Mouse (Mus musculus) layer of hippocampus, adult 2 months (tissue): ENCODE data around the gene Ptx4. TPM values are rescaled to one million over a fixed set of nuclear protein-coding genes. Genes with fewer than 3 reads are reported as not detected.
"Not testable (repeated sequence)": the region's sequence is repeated elsewhere in the genome, so short reads cannot be mapped to it uniquely, and the experiment has no call there.

Experiments used
- DNase-seq, 2 experiments: peaks; one replicate each; pipeline ENCODE4 v3.0.0; 2022; ENCODE audit warnings: low spot score in 2 of 2
- H3K27ac ChIP-seq: fragments of 200-600 bp; 2 replicates; pipeline ENCODE4 v1.8.1; 2022
- H3K4me3 ChIP-seq: fragments of 200-600 bp; 2 replicates; pipeline ENCODE4 v1.8.1; 2022; ENCODE audit warnings: mild to moderate bottlenecking
- CTCF ChIP-seq: fragments of 200-600 bp; conservative IDR thresholded peaks from 2 replicates; pipeline ENCODE4 v1.8.1; 2022; ENCODE audit warnings: antibody characterized with exemption, mild to moderate bottlenecking, moderate library complexity
- total RNA-seq, 2 experiments: library from RNA; stranded (reverse); gene quantifications; 2 replicates each; pipeline ENCODE4 v1.2.3; 2021

The Ptx4 gene
- total RNA-seq, 2 experiments from 2014 or later, result 2.6 to 2.8 TPM

- no peak overlapping the region for H3K4me3 ChIP-seq
- TF ChIP-seq CTCF, result no peak
- DNase-seq, result no peak
- H3K27ac ChIP-seq, result no peak overlapping the region
Observed at GRCm38 (mm10) chr17:25100052-25100451, 20.5 kb upstream of the Ptx4 start.

DNA sequence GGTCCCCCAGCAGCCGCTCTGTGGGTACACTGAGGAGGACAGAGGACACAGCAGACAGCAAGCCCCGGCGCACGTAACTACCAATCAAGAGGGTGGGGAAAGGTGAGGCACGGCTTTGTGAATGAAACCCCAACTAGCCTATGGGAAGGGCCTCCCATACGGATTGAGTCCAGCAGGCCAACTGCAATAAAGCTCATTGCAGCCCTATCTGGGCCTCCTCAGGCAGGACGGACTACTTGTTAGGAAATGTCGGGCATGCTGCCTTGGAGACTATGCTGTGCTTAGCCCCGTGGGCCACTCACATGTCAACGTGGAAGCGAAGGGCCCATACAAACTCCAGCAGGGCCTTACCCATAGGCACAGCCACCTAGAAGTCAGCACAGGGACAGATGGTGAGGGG, 19.2 kb upstream of the Ptx4 start:
- Histone ChIP-seq H3K27ac (no peak overlapping the region), H3K4me3 (no peak overlapping the region)
- no peak for DNase-seq
- no peak for TF ChIP-seq CTCF

DNA sequence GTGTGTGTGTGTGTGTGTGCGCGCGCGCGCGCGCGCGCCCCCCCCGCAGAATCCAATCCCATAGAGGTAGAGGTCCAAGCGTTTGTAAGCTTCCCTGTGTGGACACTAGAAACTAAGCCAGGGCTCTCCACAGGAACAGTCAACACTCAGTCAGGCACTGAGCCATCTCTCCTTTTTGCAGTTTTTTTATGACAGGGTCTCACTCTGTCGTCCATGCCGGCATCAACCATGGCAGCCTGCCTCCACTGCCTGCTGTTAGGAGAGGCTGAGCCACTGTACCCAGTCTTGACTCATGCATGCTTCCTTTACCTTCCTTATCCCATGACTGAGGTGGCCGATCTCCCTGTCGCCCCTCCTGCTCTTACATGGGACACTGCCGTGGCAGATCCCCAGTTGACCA, 12.8 kb upstream of the Ptx4 start:
- Histone ChIP-seq H3K27ac (no peak overlapping the region), H3K4me3 (no peak overlapping the region)
- no peak for DNase-seq
- no peak for TF ChIP-seq CTCF

DNA sequence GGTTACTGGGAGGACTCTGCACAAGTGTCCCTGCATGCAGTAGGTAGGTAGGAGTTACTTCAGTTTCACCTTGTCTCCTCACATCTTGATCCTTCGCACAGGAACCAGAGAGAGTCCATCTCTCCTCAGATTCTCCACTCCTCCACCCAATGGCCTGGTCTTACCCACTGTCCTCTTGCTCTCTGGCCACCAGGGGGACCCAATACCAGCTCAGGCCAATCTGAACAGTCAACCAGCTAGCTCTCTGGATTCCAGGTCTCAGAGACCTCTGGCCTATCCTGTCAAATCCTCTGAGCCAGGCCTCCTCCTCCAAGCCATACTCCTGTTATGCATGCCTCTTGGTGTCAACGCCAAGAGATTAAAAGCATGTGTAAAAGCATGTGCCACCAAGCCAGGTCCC, 11.0 kb upstream of the Ptx4 start:
- H3K4me3 ChIP-seq, result no peak overlapping the region
- TF ChIP-seq CTCF, result peak; percentile 65
- no peak overlapping the region for H3K27ac ChIP-seq
- no peak for DNase-seq

GRCm38 (mm10) chr17:25110590-25110989, 10.0 kb upstream of the Ptx4 start:
- Histone ChIP-seq H3K27ac (no peak overlapping the region), H3K4me3 (no peak overlapping the region)
- no peak for TF ChIP-seq CTCF
- no peak for DNase-seq

DNA sequence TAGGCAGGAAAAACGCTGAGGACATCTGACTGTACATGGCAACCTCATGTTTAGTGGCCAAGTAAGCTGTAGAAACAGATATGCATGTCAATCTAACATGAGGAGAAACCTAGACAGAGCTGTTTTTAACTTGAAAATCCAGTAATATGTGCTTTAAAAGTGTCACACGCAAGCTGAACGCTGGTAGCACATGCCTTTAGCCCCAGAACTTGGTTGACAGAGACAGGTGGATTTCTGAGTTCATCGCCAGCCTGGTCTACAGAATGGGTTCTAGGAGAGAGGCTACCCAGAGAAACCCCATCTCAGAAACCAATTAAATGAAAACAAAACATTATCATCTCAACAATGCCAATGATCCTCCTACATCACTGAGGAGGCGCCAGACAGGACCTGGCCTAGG, 9.3 kb upstream of the Ptx4 start:
- TF ChIP-seq CTCF, result no peak
- DNase-seq, result no peak
- H3K27ac ChIP-seq, result peak overlapping the region; percentile 76; the same call in 1 of the 2 replicates
- H3K4me3 ChIP-seq, result no peak overlapping the region

- peak overlapping the region; percentile 76 for H3K27ac ChIP-seq
- peak; percentile 37 to 69 for DNase-seq
- no peak for TF ChIP-seq CTCF
- no peak overlapping the region for H3K4me3 ChIP-seq
Observed at GRCm38 (mm10) chr17:25111739-25112422, 8.7 kb upstream of the Ptx4 start.

DNA sequence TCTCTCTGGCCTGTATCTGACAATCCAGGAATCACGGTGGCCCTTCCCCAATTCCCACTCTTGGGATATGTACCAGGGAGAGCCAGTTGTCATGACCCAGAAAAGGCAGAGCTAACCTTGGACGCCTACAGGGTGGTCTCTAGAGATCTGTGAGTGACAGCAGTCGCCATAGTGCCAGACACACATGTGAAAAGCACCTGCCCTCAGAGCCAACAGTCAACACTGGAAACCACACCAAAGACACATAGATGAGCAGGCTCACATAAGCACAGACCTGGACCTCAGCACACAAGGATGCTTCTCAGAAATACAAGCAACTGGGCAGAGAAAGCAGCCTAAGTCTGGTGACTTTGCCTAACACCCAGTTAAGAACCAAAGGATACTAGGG, 8.1 kb upstream of the Ptx4 start:
- DNase-seq, result no peak
- H3K27ac ChIP-seq, result peak overlapping the region; percentile 76
- no peak for TF ChIP-seq CTCF
- H3K4me3 ChIP-seq, result no peak overlapping the region

- no peak for DNase-seq
- no peak for TF ChIP-seq CTCF
- peak overlapping the region; percentile 97 for H3K27ac ChIP-seq
- H3K4me3 ChIP-seq, result peak overlapping the region; percentile 75
Observed at GRCm38 (mm10) chr17:25114908-25115645, 5.5 kb upstream of the Ptx4 start.

GRCm38 (mm10) chr17:25115664-25116432, 4.7 kb upstream of the Ptx4 start, which contains the start of gene Telo2:
TSS of gene Telo2 (minus strand) at chr17:25115967.
- H3K4me3 ChIP-seq, result peak within 1 kb of the TSS; percentile 75
- H3K27ac ChIP-seq, result peak within 1 kb of the TSS; percentile 97

DNA sequence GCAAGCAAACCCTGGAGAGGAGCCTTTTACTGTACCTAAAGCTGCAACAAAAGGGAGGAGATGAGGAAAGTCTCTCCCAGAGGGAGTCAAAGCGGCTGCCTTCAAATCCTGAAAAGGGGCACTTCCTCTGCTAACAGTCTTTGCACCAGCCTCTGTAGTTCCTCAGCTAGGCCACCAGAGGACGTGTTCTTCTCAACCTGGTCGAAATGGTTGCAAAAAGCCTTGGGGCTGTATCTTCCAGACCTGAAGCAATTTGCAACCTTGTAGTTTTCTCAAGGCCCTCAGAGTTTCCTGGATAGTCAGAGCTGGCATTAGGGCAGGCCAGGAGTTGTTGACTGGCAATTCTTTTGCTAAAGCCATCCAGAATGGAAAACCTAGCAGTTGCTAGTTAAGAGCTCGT, 3.3 kb upstream of the Ptx4 start:
- Histone ChIP-seq H3K27ac (no peak overlapping the region), H3K4me3 (no peak overlapping the region)
- DNase-seq, result no peak
- TF ChIP-seq CTCF, result peak; percentile 84

More at GRCm38 (mm10) chr17:25115664-25116432, 4.7 kb upstream of the Ptx4 start, which contains the start of gene Telo2:
- peak; percentile 88 to 91 for DNase-seq
- TF ChIP-seq CTCF, result no peak

DNA sequence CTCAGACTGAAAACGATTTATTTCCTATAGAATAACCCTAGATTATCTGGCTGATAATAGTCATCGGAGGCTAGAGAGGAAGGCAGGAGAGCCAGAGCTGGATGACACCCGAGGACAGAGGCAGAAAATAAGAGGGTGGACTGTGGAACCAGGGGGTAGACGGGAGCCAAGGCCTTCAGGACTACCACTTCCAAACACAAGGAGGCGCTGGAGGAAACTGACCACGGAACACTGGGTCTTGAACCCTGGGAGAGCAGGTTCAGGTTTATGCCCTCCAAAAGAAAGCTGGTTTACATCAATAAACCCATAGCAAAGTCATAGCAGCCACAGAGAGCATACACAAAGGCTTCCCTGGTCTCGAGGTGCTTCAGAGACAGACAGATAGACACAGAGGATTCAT, 3.4 kb downstream of the Ptx4 start:
- Histone ChIP-seq H3K4me3 (no peak overlapping the region), H3K27ac (no peak overlapping the region)
- DNase-seq, result no peak
- peak; percentile 65 for TF ChIP-seq CTCF

- DNase-seq, H3K4me3 ChIP-seq: not testable (repeated sequence)
Observed at GRCm38 (mm10) chr17:25125442-25126060, 5.0 kb downstream of the Ptx4 start.

More at GRCm38 (mm10) chr17:25125442-25126060, 5.0 kb downstream of the Ptx4 start:
- H3K27ac ChIP-seq, result not testable (repeated sequence)
